Mouse (Mus musculus): Measurements from ENCODE around the gene Mcm7.
A peak's percentile ranks its signal among the peaks of the same experiment; 100 is the strongest.
"Not testable (repeated sequence)": the region's sequence is repeated elsewhere in the genome, so short reads cannot be mapped to it uniquely, and the experiment has no call there.

The Mcm7 gene

DNA sequence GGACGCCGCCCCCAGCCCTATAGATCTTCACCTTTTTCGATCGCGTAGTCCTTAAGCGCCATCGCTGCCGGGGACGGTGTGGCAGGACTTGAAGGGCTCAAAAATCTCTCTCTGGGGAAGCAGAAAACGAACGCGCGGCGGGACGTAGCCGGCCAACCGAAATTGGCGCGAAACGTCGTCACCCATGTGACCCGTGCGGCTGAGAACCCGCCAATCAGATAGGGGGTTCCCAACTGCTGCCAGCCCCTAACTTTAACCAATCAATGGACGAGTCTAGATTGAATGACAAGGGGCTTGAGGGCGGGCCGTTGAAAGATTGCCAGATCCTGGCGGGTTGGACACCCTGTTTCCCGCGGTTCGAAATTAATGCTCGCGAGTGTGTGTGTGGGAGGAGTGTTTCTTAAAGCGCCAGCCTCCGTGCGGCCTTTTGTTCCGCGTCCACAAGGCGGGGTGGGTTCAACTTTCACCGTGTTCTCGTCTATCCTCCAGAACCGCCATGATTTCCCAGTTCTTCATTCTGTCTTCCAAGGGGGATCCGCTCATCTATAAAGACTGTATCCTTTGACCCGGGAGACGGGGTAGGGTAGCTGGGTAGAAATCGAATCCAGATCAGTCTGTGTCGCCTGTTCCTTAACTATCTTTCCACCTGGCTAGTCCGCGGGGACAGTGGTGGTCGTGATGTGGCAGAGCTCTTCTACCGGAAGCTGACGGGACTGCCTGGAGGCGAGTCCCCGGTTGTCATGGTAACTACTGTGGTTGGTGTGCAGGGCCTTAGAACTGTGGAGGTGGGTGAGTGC, at the start of gene Mcm7, which contains the start of gene Ap4m1:
Gene Mcm7 (minus strand): TSS at position 728 of the 797 bp plus-strand sequence.
Gene Ap4m1 (plus strand): TSS at position 308 of the 797 bp plus-strand sequence.
- peak; percentile 96 for DNase-seq

DNA sequence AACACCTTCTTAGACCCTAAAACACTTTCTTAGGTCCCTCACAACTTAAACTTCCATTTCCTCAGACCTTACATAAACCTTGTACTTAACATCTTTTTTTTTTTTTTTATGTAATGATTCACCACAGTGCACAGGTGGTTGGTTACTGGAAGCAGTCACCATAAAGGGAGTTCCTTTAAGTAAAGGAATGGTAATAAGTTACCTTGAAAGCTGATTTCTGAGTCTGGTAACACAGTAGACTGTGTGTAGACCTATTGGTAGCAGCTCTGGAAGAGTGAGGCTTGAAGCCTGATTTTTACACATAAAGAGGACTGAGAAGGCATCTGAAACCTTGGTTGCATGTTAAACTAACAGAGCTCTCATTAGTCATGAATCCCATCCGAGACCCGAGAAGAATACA, 47.6 kb upstream of the Mcm7 start:
- DNase-seq: no peak

DNA sequence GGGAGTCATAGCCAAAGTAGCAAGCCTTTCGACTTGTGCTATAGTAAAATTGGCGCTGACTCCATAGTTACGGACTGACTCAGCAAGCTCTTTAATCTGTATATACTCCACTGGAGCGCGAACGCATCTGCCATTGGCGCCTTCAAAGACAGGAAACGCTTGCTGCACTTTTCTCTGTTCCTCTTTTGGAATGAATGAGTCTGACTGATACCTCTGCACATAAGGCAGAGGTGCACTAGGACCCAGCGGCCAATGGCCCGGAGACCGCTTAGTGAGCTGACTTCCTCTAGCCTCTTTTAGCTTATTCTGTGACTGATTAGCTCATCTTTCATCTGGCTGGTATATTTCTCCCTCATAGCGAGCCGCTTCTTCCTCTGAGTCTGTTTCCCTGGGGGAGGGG, 44.4 kb upstream of the Mcm7 start:
- DNase-seq: not testable (repeated sequence)

DNA sequence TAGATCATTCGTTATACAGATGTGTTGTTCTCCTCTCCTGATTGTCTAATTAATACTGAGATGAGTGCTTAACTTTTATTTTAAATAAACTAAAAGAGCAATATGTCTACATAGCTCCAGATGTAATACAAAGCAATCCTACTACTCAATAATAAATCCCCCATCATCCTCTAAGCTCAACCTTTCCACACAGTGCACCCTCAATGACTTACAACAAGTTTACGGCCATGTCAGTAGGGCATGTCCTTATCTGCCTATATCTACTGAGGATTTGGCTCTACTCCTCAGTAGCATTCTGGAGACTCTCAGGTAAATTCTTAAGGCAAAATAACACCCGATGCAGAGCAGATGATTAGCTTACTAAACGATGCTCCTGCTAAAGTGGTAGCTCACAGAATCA, 35.7 kb upstream of the Mcm7 start:
- DNase-seq: no peak

DNA sequence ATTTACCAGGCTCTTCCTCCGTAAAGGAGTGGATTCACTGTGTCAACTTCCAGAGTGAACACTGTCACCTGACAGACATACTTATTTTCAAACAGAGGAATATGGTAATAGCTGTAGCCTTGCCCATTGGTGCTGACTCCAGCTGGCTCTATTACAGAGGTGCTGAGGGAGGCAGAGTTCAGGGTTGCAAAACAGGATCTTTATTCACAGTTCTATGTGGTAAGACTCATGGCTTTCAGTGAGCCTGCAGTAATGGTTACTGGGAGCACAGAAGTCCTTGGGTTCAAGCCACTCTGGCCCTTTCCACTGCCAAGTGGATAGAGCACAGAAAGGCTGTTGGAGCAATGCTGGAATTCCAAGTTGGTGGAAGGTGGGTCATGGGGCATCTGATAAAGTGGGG, 35.0 kb upstream of the Mcm7 start:
- no peak for DNase-seq

DNA sequence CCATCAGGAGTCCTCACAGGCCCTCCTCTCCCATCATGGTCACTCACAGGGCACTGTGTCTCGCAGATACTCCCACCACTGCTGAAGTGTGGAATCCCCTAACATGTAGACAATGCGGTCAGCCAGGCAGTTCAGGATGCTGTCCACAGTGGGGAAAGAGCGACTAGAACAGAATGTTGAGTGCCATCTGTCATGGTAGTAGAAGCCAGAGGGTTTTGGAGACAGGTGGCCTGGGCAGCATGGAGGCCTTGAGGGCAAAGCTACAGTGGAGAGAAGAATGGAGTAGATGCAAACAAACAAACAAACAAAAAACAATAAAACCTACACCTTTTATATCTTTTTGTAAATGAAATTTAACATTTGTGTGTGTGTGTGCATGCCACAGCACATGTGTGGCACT, 29.9 kb upstream of the Mcm7 start:
- DNase-seq: no peak

DNA sequence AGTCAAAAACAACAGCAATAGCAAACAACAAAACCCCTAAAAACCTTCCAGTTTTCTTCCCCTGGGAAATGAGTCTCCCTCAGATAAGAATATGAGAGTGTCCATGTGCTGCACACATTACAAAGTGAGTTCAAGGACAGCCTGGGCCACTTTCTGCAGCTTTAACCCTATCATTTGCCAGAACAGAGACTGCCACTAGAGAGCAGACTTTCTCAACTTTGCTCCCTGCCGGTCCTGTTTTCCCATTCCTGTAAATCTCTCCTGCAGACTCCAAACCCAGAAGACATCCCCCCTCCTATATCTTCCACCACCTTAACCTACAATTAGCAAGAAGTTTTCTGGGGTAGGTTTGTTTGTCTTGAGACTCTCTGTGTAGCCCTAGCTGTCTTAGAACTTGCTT, 27.4 kb upstream of the Mcm7 start:
- DNase-seq: peak; percentile 19

DNA sequence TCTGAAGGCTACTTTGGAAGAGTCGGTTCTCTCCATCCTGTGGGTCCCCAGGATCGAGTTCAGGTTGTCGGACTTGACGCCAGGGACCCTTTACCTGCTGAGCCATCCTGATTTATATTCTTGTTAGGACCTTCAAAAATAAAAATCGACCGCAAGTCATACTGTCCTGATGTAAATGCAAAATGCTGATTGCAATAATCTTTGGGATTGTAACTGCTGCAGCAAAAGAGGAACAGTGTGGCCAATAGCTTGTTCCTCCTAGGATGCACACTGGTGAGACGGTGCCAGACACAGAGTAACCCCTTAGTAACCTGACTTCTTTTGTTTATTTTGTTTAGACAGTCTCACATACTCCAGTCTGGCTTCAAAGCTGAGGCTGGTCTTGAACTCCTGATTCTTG, 23.2 kb upstream of the Mcm7 start:
- no peak for DNase-seq

DNA sequence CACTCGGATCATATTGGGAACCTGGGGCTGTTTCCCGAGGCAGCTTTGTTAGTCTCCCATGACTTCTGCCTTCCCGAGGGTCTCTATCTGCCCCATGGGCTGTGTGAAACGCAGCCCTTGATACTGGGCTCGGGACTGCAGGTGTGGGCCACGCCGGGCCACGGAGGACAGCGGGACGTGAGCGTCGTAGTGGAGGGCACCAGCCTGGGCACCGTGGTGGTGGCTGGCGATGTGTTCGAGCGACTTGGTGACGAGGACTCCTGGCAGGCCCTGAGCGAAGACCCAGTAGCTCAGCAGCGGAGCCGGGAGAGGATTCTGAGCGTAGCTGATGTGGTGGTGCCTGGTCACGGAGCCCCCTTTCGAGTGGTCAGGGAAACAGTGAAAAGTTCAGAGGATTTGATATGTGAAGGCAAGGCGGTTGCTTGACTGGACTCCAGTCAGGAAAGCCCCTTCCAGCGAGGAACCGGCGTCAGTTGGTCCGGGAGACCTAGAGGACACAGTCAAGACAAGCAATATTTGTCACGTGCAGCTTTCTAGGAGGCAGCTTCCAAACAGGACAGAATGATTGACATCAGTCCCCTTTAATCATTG, 22.6 kb upstream of the Mcm7 start:
- DNase-seq: peak; percentile 63

DNA sequence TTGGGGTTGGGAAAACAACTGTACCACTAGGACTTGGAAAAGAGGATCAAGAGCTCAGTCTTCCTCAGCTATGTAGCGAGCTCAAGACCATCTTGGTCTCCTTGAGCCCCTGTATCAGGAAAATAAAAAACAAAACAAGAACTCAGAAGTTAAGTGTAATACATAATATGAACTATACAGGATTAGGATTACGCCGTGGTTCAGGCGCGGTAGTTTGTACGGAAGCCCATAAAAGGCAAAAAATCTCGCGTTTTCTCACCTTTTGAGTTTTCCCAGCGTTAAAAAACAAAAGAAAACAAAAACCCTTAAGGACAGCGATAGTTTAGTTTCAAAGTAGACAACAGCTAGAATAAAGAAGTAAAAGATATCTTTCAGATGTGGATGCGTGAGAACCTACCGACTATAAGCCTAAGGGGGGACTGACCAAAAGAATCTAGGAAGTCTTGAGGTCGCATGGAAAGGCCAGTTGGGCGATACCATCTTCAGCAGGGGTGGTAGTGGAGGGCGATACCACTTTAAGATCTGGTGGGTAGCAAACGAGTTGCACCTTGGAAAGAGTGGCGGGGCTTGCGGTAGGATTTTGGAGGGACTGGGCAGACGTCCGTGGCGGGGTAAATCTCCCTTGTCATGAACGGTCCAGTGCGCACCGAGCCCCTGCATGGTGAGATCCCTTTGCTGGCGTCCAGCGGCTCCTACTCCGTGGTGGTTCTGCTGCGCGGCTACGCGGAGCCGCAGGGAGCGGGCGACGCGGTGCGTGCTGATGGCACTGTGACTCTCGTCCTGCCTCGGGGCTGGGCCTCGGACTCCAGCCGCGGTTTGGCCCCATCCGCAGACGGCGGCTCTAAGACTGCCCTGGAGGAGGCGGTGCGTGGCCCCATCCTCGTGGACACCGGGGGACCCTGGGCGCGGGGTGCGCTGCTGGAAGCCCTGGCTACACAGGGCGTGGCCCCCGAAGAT, 21.8 kb upstream of the Mcm7 start, which contains the start of gene Mblac1:
Gene Mblac1 (plus strand): TSS at position 544 of the 957 bp plus-strand sequence.
- peak; percentile 86 for DNase-seq

DNA sequence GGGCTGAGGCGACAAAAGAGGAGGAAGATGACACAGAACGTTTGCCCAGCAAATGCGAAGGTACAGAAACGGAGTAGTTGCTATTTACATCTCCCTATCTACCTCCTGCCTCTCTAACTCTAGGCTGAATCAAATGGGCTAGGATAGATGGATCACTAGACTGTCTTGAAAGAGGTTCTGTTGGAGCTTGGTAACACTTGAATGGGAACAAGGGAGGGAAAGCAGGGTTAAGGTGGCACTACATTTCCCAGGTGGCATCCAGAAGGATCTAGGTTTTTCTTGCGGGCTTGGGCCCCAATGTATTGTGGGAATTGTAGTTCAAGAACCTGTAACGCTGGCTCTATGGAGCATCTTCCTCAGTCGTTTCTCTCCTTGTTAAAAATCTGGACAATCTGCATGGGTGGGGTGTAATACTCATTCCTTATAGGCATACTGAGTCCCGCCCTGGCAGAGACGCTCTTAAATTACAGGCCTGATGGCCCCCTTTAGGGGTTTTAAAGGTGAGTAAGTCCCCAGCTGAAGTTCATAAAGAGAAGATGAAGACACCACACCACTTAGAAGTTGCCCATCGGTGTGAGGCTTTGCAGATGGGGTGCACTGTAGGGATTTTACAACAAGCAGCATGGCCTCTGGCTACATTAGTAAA, 15.6 kb upstream of the Mcm7 start:
- DNase-seq: peak; percentile 88

DNA sequence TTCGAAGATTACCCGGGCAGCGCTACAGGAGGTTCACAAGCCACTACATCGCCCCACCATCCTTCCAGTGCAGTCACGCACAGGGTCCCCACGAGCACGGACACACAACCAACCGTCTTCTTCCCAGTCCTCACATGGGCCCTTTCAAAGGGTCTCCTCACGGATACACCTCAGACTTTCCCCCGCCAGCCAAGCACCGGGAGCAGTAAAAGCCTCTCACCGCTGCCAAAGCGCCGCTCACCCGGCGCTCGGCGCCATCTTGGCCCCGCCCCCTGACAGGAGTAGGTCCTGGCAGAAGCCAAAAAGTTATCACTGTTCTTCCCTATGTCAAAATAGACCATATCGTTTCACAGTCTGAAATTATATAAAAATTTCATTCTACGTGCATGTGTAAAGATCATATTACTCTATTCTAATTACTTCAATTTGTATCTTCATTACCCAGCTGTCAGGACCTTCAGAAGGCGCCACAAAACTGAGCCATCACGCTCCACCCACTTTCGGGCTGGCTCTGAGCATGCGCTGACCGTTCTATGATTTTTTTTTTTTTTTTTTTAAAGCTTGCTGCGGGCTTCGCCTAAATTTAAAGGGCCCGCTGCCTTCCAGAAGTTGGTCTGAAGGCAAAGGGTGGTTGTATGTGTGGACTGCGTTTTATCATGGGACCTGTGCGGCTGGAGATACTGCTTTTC, 14.9 kb upstream of the Mcm7 start, which contains the start of the genes Taf6 and Cnpy4:
Gene Taf6 (minus strand): TSS at position 502 of the 689 bp plus-strand sequence.
Gene Cnpy4 (plus strand): TSS at position 536 of the 689 bp plus-strand sequence.
- DNase-seq: peak; percentile 90

DNA sequence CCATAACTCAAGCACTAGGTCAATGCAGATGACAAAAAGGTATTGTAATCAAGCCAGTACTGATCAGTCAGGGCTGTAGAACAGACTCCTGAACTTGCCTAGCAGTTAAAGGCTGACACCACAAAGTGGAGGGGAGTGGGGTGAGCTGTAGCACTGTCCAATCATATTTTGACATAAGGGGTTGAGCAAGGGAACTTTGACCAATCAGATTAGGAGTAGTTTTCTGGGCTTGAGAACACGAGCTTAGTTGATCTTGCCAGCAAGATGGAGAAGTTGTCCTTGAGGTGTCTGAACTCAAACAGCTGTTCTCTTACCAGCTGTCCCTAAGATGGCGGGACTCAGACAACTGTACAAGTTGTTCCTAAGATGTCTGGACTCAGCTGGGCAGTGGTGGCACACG, 995 bp upstream of the Mcm7 start:
- no peak for DNase-seq

DNA sequence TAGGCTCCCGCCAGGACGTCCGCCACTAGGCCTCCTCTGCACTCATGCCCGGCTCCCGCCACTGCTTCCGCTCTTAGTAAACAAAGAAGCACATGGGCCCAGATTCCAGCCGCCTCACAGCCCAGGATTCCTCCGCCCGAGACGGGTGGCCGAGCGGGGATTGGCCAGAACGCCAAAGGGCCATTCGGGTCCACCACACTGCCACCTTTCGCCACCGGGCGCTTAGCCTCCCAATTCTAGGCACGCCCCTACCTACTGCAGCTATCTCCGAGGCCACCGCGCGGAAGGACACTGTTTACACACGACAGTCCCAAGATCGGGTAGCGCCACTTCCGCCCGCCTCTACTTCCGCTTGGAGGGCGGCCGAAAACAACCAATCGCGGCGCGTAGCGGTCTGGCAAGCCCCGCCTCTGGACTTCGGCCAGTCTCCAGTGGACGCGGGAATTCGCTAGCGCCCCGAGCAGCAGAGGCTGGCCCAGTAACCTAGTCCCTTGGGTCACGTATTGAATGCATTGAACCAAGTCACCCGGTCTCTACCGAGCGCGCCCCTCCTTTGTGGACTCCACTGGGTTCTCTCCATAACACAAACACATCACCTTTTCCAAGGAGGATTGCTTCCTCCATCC, 1.2 kb downstream of the Mcm7 start:
- DNase-seq: peak; percentile 99

DNA sequence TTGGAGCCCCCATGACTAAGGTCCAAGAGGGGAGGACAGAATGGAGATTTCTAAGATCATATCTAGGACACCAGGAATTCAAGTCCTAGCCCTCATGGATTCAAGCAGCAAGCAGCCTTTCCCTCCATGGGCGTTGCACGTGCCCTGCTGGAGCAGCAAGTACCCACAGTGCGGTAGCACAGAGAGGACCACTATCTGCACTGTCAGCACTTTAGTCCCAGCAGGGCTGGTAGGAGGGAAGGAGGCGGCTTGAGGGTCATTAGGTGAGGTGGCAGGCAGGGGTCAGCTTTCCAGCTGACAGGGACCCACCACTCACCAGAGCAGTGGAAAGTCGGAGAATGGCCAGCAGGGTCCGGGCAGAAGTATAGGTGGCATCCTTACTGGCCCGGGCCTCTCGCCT, 6.6 kb downstream of the Mcm7 start:
- no peak for DNase-seq

DNA sequence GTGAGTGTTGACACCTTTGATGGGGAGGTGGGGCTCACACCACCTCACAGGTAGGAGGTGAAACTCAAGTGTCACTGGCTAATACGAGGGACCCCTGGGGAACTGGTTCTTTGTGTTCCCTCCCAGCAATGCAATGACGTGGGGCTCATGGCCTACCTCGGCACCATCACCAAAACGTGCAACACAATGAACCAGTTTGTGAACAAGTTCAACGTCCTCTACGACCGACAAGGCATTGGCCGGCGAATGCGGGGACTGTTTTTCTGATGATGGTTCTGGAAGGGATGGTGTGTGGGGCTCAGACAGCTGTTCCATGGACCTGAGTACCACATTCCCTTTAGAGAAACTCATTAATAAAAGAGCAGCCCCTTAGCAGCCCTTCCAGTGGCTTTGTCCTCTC, 8.6 kb downstream of the Mcm7 start:
- no peak for DNase-seq

DNA sequence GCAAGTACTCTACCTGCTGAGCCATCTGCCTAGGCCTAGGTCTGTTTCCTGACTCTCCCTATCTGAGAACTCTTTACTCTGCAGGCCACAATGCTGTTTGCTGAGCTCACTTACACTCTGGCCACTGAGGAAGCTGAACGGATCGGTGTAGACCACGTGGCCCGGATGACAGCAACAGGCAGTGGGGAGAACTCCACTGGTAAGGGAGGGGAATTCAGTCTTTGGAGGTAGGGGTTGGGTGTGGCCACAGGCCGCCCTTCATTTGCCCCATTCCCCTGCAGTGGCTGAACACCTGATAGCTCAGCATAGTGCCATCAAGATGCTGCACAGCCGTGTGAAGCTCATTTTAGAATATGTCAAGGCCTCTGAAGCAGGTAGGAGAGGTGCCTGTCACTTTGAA, 9.2 kb downstream of the Mcm7 start:
- DNase-seq: no peak

DNA sequence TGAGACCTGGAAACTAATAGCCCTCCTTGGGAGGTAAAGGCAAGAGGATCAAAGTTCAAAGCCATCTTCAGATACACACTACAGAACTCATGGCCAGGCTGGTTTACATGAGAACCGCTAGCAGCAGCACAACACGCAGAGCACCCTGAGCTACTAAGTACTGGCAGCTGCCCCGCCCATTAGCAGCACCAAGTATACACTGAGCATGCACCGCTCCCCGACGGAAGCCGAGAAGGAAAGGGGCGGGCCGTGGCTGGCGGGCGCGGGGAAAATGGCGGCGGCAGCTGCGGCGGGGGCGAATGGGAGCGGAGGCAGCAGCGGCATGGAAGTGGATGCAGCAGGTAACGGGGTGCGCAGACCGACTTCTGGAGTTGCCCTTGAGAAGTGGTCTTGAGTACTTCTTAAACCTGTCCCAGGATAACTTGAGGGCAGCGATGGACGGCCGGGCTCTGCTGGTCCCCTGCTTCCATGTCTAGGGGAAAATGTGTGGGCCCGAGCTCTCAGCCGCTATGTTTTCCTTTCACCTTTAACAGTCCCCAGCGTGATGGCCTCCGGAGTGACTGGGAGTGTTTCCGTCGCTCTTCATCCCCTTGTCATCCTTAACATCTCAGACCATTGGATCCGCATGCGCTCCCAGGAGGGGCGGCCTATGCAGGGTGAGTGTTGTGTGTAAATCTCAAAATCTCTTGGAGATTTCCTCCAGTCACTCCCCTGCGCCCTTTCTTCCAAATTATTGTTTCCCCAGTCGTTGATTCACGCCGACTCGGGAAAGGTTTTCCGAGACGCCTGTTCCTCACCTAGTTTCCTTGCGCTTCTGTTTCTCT, 11.2 kb downstream of the Mcm7 start, which contains the start of gene Cops6:
Gene Cops6 (plus strand): TSS at position 230 of the 824 bp plus-strand sequence.
- peak; percentile 94 for DNase-seq

DNA sequence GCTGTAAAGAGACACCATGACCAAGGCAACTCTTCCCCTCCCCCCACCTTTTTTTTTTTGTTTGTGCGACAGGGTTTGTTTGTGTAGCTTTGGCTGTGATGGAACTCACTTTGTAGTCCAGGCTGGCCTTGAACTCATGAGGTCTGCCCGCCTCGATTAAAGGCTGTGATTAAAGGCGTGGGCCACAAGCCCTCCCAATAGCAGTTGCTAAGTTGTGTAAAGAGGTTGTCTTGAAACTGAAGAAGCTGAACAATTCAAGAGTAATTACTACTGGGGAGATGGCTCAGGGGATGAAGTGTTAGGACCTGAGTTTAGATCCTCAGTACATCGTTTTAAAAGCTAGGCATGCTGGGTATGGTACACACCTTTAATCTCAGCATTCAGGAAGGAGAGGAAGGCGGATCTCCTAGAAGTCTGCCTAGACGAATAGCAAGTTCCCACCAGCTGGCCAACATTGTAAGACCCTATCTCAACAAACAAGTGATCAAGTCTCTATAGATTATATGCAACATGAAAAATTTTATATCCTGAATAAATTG, 11.9 kb downstream of the Mcm7 start:
- no peak for DNase-seq

DNA sequence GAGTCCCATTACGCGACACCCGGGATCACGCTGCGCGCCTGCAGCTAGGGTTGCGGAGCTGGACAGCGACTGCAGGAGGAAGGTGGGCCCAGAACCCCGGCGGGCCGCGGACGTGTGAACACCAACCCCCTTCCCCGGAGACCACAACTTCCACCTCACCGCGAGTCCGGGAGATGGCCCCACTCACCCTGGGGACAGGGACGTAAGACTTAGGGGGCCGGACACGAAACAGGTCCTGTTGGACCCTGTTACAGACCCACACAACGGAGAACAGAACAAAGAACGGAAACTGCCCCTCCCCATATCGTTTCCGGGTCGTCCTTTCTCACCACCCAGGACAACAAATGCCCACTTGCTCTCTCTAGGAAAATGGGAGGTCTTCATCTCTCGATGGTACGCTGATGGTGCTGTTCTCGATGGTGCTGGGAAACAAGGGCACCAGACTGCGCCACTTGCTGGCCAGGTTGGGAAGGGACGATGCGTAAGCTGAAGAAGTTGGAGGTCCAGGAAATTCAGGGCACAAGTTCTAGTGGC, 16.7 kb downstream of the Mcm7 start, which contains the start of gene Zfp113:
Gene Zfp113 (minus strand): TSS at position 302 of the 534 bp plus-strand sequence.
- DNase-seq: peak; percentile 94
